Mouse (Mus musculus): Measurements from ENCODE around the gene Tmem63c.

DNA sequence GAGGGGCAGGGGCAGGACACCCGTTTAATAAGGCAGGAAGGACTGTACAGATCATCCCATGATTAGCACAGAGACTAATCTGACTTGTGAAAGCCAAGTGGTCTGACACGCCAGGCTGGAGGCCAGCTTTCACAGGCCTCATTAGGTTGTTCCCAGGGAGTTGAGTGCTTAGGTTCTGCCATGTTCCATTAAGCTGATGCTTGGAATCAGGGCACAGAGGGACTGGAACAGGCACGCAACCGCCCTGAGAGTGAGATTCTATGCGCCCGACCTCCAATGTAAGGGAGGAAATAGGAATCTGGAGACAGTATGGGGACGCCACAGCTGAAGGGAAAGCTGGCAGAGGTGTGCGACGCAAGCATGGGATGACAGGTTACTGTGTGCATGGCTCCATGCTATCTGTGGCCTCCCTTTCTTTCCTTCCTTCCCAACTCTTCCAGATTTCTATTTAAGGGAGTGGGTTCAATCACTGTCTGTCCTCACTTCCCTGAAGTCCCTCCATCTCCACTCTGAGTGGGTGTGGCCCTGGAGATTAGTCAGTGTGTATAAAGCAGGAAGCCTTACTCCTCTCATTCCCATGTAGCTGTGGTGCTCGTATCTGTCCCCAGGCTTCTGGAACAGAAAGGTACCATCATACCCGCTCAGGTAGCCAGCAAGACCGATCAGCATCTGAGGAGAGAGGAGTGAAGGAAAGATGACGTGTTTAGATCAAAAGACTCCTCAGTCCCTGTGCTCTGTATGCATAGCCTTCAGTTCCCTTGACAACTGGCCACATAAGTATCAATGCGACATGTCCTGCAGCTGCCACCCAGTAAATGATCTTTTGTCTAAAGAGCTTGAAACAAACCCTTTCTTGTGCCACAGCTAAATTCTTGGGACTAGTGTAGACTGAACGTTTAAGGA is 116.5 kb downstream of the Tmem63c start:
- TF ChIP-seq CTCF (IDR thresholded peaks at IDR 0.05 in 2 of 3, conservative IDR thresholded peaks at IDR 0.05 in 1 of 3; ENCODE audit: control insufficient read depth in 1 of 3, insufficient read depth in 1 of 3, low read depth in 2 of 3, low read length in 3 of 3, poor library complexity in 1 of 3, severe bottlenecking in 1 of 3): no peak
- TF ChIP-seq EP300 (IDR thresholded peaks at IDR 0.05; ENCODE audit: low read depth in 1 of 2, low read length in 2 of 2): no peak
- no peak for TF ChIP-seq POLR2A (IDR thresholded peaks at IDR 0.05; ENCODE audit: control insufficient read depth in 1 of 2, insufficient read depth in 1 of 2, low read depth in 1 of 2, low read length in 2 of 2, poor library complexity in 1 of 2)
- no peak for TF ChIP-seq MXI1 (IDR thresholded peaks at IDR 0.05; ENCODE audit: low read depth, low read length)
- TF ChIP-seq POLR2AphosphoS2 (IDR thresholded peaks at IDR 0.05; ENCODE audit: low read length): no peak
- no peak for TF ChIP-seq MYB (IDR thresholded peaks at IDR 0.05; ENCODE audit: low read depth, low read length)
- no peak for TF ChIP-seq RAD21 (IDR thresholded peaks at IDR 0.05; ENCODE audit: low read depth, low read length)

Data from MEL (cell line).